Mouse (Mus musculus) adrenal gland (tissue): ENCODE measurements around the gene Hoxb6.

Source experiments
- intact Hi-C: fragments of 180-260 bp; cut with DNase I; formaldehyde crosslinking; loops from one replicate; pipeline ENCODE4 v1.15.1; 2025
- long read RNA-seq, 2 experiments: library from polyadenylated mRNA; unstranded; transcript quantifications; one replicate each; pipeline ENCODE4 v2.0.0; 2020; ENCODE audit warnings: borderline replicate concordance in 1 of 2; ENCODE audit not compliant: insufficient replicate concordance in 1 of 2

Hoxb6 gene
- long read RNA-seq, experiment 1, transcript Hoxb6-201 (2 exons, 1,321 nt): major isoform, 36 of 49 reads
- long read RNA-seq, experiment 1, partial matches to known transcripts: 2 of 49 reads
- long read RNA-seq, experiment 1, other reads (novel, unspliced or antisense): 10 of 49 reads
- long read RNA-seq, experiment 2, transcript Hoxb6-201 (2 exons, 1,321 nt): major isoform, 27 of 32 reads
- long read RNA-seq, experiment 2, partial matches to known transcripts: 2 of 32 reads
- long read RNA-seq, experiment 2, other reads (novel, unspliced or antisense): 3 of 32 reads

DNA sequence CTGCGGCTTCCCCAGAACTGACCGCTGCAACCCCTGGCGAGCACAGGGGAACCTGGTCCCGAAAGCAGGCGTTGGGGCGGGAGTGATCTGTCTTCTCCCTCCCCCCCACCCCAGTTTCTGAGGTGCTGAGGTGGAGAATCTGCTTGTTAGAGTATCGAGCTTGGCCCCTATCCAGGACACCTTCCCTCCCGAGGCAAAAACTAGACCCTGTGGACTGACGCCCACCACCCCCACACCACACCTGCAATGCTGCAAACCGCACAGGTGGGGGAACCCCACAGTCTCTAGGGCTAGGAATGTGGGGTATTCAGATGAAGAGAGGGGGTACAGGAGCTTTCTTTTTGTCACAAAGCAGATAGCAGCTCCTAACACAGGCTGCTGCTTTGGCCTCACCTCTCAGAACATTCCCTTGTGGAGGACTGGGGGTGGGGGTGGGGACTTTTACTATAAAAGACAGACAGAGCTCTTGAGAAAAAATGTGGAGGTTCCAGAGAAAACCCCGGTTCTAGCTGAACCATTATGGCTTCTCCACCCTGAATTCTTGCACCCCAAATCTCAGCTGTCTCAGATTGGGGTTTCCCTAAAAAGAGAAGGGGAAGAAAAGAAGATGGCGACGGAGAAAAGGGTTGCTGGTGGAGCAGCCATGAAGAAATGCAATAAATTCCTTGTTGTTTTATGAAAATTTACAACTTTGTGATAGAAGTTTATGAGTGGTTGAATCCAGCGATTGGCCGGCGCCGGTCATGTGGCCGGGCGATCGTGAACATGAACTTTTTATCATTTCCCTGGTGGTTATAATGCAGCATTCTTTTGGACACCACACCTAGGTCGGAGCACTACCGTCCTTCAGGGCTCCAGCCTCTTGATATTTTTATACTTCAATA, at the start of gene Hoxb6:
Gene Hoxb6 (plus strand): TSS at position 796 of the 884 bp plus-strand sequence.
- intact Hi-C loops: no loop called here

DNA sequence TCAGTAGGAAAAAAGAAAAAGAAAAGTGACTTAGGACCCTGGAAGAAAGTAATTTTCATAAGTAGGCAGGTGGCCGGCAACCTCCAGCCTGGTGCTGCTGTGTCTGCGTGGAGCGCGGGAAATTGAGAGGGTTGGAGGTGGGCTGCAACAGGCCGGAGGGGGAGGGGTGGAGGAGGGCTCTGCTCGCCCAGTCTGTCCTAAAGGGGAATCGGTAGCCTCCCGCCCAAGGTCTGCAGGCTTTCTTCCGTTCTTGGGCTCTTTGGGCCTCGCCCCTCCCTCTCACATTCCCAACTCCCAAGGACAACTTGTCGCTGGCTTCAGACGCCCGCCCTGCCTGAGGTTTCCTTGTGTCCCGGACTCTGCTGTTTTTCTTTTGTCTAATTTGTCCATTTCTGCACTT, 41.4 kb upstream of the Hoxb6 start:
- intact Hi-C loops: no loop called here

DNA sequence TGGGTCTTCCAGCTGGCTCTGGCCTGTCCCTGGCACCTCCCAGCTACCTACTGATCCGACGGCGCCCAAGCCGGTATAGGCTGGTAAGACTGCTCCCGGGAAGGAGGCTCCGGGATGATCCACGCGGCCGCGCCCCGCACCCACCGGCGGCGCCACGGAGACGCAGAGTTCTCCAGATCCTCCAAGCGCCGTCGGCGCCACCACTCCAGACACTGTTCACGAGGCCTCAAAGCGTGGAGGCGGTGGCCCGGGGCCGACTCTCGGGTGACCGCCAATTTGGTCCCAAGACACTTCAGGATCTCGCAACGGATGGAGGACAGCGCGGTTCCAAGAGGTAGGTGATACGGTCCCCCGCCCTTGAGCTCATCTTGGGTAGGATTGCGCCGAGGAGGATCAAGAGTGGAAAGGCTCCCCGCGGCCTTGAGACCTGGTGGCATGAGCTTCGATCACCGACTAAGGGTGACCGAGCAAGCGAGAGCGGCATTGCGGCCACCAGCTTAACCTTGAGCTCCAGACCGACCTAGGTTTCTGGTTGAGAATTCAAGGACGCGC, 40.7 kb upstream of the Hoxb6 start:
- intact Hi-C loops: no loop called here

DNA sequence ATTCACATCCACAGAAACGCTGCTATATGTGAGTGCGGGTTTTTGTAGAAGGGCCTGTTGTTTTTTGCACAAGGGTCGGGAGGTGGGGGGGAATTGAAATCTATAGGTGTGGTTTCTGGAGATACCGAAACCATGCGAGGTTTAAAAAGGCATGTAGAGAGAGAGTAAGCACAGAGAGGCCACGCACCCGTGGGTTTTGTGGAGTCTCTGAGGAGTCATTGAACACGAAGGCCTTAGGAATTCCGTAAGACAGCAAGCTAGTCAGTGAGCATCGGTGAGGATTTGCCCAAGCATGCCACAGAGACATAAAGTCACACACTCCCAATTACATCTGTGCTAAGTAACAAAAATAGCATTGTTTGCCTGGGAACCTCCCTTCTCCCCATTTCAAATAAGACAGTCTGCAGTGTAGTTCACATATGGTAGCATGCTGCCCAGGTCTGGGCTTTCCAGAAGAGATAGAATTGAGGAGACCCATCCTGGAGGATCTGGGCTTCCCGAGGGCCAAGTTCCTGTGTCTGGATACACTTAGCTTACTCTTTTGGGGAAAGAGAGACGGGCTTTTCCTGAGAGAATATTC, 39.6 kb upstream of the Hoxb6 start:
- intact Hi-C loops: no loop called here

DNA sequence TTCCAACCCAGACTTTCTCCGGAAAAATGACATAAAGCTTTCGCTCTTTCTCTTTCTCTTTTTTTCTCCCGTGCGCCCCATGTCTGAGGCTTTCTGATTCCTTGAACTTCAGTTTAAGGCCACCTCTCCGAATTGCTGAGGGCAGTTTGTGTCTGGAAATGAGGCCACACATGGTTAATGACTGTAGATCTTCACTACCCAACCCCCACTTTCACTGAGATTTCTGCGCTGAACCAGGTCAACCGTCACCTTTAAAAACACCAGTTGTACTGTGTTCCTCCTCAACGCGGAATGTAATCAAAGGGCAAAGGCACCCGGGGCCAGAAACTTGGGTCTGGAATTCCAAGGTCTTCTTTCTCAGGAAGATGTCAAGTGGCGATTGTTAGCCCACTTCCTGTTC, 38.1 kb upstream of the Hoxb6 start:
- intact Hi-C loops: no loop called here

DNA sequence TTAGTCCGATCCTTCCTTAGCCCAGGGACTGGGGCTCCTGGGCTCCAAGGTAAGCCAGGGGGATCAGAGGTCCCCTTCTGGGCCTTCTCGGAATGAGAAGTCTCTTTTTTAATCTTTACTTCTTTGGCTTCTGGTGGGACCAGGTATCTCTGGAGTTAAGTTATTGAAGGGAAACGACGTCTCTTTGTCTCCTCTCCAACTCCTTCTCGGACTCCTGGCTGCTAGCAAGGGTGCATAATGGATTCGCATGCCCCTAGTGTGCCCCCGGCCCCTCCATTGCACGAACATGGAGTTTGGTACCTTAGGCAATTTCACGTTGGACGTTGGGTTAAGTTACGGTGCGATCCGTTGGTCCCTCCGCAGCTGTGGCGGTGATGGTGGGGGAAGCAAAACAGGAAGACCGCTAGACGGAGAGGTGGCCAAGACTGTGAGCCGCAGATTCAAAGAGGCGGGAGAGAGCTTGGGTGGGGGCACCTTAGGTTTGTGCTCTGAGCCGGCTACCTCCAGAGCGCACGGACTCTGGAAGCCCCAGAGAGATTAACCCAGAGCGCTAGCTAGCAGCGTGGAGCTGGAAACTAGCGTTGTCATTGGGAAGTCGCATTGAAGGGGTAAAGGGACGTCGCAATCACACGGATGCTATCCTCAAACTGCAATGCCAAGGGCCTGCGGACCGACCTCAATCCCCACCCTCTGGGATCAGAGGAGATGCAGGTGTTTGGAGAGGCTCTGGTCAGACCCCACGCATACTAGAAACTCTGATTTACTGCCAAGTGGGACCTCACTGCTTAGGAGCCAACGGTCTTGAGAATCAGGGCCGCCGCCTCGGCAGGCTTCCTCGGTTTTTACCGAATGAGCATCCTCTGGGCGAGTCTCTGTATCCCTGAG, 36.9 kb upstream of the Hoxb6 start:
- intact Hi-C loops: no loop called here

DNA sequence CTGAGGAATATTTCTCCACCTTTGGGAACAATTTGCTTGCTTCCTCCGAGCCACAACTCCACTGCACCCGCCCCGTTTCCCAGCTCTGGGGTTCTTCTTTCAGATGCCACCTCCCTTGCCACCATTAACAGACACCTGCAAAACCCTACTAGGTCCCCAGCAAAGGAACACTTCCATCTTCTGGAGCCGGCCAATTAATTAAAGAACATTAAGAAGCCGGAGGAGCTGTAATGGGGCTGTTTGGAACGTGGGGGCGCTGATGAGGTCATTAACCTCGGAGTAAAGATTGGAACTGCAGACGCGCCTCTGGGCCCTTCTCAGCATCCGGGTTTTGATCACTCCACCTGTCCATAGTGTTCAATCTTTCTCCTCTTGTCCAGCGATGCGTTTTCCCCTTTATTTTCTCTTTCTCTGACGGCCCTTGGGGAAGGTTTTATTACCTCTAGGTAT, 36.3 kb upstream of the Hoxb6 start:
- intact Hi-C loops: no loop called here

DNA sequence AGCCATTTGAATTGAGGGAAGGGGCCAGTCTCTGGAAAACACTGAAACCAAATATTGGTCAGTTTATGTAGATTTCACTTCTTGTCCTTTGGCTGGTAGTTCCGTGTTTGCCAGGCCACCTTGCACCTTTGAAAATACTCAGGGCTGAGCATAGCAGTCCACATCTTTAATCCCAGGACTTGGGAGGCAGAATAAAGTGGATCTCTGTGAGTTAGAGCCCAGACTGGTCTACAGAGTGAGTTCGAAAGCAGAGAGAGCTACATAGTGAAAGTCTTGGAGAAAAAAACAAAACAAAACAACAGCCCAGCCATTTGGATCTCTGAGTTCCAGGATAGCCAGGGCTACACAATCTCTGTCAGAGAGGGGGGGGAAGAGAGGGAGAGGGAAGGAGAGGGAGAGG, 35.1 kb upstream of the Hoxb6 start:
- intact Hi-C loops: no loop called here

DNA sequence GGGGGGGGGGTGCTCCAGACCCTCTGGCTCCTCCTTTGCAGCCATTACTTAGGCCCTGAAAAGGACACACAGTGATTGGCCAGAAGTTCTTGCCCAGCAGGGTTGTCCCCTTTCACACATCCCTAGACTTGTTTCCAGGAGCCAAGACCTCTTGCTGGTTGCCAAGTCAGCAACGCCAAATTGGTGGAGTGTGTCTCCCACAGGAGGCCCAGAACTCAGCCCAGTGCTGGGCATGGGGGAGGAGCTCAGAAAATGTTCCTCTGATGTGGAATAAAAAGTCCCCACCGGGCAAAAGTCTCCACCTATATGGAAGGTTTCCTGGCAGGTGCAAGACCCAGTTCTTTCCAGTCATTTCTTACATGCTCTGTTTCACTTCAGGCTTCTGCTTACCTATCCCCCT, 33.2 kb upstream of the Hoxb6 start:
- intact Hi-C loops: no loop called here

DNA sequence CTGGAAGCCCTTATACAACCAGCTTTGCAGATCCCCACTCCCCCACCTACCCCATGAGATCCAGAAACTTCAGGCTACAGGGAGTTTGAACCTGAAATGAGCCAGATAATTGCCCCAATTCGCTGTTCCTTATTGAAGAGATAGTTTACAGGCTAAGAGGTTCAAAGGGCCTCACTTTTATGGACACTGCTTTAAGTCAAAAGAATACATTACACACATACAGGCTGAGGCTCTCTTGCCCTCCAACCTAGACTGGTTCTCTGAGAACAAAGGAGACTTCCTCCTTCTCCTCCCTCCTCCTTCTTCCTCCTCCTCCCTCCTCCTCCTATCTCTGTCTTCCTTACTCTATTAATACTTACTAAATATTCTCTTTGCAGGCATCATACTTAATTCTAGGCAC, 32.8 kb upstream of the Hoxb6 start:
- intact Hi-C loops: no loop called here

DNA sequence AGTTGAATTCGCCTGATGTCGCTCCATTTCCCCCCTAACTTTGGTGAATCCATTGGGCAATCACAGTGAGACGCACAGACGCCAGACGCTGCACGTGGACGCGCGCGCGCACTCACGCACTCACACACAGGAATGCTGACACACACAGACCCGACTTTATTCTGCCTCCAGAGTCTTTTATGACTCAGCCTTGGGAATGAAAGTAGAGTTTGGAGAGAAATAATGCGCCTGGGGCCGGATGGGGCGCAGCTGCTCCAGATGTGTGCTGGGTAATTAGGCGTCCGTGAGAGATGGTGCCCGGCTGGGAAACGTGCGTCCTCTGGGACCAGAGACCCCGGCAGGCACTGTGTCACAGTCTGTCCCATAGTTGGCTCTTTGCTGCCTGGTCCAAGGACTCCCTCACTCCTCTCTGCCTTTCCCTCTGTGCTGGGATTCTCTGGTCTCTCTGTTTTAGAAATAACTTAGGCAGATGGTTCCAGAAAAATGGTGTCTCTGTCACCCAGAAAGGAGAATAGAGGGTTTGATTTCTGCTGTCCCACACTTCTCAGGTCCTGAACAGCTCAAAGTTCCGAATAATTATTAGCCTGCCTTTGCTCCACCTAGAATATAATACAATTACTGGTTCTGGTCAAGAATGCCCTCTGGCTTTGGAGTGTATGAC, 31.8 kb upstream of the Hoxb6 start:
- intact Hi-C loops: no loop called here

DNA sequence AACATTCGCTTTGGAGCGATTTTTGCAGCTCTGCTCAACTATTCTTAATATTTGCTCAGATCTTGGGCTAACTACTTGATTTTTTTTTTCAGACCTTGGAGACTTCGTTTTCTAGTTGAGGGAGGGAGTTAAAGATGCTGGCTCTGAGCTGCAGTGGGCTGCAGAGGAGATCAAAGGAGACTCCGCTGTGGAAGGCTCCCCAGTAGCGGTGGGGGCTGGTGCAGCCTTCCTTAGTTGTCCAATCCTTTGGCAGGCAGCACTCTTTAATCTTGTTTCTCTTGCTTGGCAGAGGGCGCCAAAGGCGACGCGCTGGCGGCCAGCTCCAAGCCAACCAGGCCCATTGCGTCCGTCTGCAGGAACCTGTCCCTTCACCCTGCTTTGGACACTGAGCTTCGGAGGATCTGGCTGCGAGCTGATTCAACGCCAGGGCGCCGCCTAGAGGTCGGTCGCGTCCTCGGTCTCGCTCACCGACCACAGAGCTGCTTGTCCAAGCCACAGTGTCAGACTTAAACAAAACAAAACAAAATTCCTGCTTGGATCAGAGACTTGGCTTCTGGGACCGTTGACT, 30.9 kb upstream of the Hoxb6 start:
- intact Hi-C loops: no loop called here

DNA sequence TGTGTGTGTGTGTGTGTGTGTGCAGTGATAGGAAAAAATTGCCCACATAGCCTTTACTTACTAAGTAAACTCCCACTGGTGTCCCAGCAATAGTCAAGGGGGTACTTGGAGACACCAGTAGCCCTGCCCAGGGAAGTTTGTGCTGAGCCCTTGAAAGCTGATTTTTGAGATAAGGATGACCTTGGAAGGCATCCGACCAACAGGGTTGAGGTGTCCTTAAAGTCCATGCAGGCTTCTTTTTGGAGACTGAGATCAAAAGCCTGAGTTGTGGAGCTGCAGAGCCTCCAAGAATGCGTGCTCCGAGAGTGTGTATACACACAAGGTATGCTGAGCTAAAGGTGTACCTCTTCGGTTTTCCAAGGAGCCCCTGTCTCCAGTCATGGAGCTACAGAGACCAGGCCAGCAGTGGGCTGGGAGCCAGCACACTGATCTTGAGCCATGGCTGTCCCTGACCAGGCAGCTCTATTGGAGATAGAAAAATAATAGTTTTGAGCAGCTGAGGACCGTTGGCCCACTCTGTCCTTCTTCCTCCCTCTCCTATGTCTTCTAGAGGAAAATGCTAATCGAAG, 29.9 kb upstream of the Hoxb6 start:
- intact Hi-C loops: no loop called here

DNA sequence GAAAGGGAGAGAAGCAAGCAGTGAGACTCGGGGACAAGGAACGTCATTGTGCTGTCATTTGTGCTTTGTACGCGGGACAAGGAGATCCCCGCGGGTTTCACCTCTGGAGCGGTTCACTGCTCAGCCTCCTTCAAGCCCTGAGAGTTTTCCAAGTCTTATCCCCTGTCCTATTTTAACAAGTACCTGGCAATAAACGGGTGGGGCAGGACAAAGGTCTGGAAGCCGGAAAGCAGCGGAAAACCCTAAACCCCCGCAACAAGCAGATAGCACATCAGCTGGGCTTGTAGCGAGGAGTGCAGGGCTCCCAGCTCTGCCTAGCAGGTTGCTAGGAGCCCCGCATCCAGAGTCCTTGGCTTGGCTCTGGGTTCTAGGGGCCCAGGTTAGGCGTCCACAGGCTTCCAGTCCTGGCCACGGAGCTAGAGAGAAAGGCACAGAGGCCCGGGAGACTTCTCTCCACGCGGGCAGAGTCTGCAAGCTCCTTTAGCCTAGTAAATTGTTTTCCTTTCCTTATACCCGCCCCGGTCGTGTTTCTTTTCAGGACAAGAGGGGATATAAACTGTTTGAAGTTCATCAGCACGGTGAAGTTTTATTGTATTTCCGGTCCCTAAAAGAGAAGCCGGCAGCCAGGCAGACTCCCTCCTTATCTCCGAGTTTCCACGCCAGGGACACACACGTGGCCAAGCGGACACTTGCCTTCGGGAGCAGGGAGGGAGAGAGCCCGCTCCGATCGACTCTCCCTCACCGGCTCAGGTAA, 28.5 kb upstream of the Hoxb6 start:
- intact Hi-C loops: no loop called here

DNA sequence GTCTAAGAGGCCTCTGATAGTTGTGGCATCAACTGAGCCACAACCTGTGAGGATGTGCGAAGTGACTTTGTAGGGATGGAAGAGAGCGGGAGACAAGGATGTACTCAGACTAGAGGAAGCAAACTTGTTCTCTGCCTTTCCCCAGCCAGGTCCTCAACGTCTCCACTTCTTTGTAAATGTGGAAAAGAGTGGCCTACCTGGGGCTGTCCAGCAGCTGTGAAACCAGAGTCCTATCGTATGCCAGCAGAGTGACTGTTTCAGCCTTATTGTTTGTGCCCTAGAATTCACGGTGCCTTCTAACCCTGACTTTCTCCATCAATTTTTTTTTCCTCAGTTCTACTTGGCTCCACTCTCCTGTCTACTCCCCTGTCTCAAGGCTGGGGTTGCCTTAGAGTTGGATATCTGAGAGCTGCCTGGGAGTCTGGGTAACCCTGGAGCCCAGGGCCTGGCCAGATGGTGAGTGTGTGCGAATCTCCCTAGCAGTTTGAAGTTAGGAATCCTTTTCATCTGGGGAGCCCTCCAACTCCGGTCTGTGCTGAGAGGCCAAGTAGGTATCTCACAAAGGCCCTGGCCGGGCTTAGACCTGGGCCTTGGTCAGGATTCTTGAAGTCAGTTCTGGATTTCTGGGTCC, 27.8 kb upstream of the Hoxb6 start:
- intact Hi-C loops: no loop called here

DNA sequence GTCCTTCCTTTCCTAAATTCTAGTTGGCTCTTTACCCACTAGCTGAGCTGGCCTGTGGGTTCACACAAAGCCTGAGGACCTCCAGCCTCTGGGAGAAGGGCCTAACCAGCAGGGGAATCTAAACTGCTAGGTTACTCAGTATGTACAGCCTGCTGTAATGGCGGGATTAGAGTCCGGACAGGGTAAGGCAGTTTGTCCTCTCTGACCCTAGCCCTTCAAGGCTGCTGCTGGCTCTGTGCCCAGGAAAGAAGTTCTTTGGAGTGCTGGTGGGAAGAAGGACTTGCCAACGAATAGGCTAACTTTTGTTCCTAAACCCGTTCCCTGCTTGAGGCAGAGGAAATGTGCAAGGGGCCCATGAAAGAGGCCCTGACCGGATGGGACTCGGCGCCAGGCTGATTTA, 26.3 kb upstream of the Hoxb6 start:
- intact Hi-C loops: no loop called here

DNA sequence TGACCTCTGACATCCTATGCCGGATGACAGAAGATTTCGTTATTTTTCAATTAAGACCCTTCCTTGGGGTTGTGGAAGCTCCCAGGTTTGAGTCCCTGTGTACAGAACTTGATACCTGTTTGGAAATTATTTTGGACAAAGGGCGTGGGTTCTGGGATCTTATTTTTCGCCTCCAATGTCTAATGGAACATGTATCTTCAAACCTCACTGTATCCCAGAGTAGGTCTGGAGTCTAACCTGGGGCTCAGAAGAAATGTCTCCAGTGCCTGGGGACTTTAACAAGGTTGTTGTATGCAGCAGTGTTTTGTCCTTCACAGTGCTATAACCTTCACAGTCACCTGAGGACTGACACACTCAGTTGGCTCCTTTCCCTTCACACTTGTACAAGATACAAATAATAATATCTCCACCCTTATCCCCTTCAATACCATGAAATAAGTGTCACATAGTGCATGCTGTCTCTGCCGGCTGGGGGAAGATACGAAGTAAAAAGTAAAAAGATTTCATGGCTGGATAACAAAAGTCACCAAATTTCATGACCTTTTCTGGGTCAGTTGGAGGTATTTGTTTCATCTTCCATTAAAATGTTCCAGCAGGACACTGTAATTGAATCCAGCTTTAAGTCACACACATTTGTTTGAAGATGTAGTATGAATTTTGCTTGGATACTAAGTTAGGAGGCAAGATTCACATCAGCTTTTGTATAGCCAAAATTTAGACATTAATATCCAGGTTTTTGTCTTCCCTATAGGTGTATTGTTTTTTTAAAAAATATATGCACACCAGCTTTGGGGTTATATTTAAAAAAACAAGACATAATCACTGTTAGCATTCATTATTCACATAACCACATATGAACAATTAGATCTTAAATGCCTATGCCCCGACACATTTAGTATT, 25.0 kb upstream of the Hoxb6 start:
- intact Hi-C loops: no loop called here
